Mouse (Mus musculus): ENCODE data around the gene Slc25a3. TPM values are rescaled to one million over a fixed set of nuclear protein-coding genes. Genes with fewer than 3 reads are reported as not detected.

Slc25a3 gene
- total RNA-seq, 2 experiments from 2014 or later, result 499 to 538 TPM

DNA sequence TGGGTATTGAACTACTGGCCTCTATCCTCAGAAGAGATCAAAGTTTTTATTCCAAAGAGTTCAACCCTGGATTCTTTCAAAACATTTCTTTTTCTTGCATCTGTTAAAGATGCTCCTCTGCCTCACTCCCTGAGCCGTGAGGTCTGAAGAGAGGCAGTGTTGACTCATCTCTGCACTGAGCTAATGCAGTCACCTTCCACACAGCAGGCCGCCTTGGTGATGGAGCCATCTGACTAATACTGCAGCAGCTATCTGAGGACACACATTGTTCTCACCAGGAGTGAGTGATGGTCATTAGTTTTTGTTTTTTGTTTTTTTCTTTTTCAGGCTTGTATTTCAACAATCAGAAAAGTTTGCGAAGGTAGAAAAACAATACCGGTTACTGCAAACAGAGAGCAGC lies 31.0 kb downstream of the Slc25a3 start:
- no peak for DNase-seq

DNA sequence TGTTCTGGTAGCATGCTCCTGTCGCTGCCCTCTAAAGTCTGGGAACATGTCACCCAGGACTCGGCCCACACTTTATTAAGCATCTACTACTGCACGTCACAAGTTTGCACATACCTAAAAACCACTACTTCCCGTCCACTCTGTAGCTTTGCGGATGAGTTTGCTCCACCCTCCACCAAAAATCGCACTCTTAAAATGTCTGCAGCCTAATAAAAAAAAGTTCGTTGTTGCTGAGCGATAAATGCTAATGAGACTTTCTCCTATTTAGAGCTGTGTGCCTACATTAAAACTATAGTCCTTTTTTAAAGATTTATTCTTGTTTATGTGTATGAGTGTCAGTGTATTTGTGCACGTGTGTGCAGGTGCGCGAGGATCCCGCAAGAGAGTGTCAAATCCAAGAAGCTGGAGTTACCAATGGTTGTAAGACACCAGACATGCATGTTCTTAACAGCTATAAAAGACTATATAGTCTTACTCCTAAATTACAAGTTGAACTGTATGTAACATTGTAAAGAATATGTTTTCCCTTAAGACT lies 40.4 kb downstream of the Slc25a3 start:
- no peak for DNase-seq

DNA sequence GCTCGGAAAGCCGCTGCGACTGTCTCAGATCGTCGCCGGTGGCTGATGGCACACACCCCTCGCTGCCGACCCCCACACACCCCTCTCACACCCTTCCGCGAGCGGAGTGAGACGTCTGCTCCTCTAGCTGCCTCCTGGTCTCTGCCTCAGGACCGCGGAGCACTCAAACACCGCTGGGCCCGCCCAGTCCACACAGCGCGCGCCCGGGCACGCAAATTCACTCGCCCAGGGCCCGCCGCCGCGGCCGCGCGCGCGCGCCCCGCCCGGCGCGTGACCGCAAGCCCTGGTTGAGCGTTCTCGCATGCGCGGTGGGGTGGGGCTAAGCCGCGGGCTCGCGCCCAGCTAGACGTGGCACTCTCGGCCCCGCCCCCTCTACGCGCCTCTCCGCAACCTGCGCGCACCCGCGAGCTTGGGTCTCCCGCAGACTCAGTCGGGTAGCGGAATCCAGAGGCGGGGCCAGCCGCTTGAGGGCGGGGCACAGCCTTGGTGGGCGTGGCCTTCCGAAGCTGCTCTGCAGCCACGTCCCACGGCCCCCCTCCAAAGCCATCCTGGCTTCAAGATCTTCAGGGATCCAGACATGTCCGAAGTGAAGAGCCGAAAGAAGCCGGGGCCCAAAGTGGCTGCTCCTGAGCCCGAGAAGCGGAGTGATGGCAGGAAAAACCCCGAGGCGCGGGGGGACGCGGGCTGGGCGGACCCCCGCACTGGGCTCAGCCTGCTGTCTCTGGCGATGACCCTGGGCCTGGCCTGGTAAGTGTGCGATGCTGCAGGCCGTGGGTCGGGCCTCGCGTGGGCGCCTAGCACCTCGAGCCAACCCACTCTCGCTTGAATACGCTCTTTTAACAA lies 41.1 kb downstream of the Slc25a3 start, which contains the start of the genes Apaf1 and Ikbip:
Gene Apaf1 (minus strand): TSS at position 221 of the 843 bp plus-strand sequence.
Gene Ikbip (plus strand): TSS at position 391 of the 843 bp plus-strand sequence.
- peak; percentile 100 for DNase-seq

DNA sequence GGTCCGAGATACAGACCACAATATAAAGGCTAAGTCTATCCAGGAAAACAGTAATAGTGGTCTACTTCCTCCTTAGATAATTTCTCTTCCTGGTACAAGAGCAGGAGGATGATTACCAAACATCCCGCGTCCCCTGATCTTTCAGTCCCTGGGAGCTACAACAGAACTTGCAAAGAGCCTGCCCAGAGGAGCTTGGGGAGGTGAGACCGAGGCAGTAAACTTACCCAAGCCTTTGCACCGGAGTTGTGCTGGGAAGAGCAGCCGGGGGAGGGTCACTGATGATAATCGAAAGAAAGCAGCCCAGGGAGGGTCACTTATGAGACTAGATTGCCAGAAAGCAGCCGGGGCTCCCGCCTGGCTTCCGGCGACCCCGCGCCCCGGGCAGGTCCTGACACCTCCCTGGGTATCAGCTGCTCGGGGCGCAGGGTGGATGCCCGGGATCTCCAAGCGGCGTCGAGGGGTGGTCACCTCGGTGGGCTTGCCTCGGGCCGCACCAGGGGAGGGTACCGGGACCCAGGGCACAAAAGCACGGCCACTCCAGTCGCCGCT lies 41.8 kb downstream of the Slc25a3 start:
- no peak for DNase-seq

DNA sequence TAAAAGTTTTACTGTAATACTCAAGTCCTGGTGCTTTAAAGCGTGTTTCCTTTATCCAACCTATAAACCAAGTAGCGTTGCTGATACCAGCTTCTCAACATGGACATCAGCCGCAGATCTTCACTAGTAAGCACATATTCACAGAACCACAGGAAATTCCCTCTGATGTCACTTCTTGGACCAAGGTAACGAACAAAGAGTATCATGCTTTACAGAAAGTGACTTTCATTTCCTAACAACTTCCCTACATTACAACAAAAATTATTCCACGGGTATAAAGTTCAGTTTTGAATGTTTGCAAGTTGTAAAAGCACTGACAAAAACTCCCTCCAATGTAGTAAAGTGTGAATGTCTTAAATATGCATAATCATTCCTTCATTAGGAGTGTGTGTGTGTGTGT lies 43.3 kb downstream of the Slc25a3 start:
- DNase-seq, result no peak

DNA sequence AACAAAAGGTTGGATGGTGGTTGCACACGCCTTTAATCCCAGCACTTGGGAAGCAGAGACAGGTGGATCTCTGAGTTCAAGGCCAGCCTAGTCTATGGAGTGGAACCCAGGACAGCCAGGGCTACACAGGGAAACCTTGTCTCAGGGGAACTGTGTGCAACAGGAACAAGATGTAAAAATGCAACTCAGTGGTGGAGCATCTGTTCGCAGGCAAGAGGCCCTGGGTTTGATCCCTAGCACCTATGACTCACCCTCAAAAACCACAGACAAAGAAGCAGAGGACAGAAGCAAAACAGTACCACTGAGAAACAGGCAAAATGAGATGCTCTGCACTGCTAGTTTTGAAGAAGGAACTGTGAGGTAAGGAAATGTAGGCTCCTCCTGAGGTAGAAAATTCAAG lies 47.2 kb downstream of the Slc25a3 start:
- no peak for DNase-seq

DNA sequence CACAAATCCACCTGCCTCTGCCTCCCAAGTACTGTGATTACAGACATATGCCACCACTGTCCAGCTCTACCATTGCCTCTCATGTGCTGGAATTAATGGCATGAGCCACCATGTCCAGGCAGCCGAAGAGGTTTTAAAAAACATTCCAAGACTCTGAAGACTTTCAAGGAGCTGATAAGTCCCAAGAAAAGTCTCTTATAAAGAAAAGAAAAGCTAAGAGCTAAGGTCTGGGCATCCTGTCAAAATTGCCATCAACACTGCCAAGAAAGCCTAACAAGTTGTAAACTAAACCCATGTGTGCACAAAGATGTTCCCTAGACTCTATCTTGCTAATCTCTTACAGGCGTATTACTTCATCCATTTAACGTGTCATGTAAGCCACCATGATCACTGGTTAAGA lies 50.5 kb downstream of the Slc25a3 start:
- no peak for DNase-seq

DNA sequence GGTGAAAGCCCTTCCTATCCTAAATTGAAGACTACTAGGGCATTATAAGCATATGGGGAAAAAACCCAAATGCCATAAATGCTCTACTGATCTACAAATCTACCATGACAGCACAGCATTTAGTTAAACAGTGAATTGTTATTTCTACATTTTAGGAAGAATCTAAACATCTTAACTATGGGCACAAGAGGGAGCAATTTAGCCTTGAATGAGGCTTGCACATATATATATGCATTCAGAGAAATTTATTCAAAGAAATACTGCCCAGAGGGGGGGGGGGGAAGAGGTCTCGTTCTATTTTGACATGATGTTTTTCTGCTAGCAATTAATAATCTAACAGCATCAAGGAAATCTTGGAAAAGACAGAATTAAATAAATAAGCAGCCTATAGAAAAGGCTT lies 52.1 kb downstream of the Slc25a3 start:
- no peak for DNase-seq

Other genes with a start within 250 kb of the Slc25a3 start
- 10 to 100 TPM; 14.0 to 15.6 TPM for gene Apaf1, start 41.3 kb downstream of the Slc25a3 start, total RNA-seq (2021)
- gene Ikbip, start 41.1 kb downstream of the Slc25a3 start, total RNA-seq (2021), result 10 to 100 TPM; 16.7 to 17.9 TPM
- gene Tmpo, start 57.3 kb upstream of the Slc25a3 start, total RNA-seq (2021), result 10 to 100 TPM; 38.8 to 41.2 TPM